In the genomic region with DNA sequence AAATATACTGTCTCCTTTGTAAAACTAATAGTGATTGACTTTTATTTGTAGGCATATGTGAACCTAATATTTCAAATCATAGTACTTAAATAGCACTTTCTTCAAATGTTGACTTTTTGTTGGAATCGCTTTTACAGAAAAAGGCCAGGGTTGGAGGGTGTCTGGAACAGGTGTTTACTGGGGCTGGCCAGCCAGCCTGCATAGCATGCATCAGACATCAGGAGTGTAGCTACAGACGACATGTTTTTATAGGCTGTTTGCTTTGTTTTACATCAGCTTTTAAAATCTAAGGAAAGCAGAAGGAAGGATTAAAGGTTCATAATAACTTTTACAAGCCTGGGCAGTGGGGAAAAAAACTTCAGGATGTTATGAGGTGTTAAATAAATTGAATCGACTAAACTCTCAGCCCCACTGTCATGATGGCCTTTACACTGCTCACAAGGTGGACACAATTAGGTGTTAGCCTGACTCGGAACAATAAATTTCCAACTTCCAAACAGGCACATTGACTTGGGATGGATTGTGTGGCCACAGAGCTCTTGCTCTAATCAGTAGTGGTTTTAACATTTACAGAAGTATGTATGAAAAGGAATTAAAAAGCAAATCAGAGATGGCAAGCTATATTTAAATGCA, we compare ENCODE assay signal across 18 mouse cellular contexts.
DNase-seq lines count a peak whose midpoint lies in the region; ATAC-seq and TF ChIP-seq lines count a peak whose summit lies in the region.
"Had no signal": no experiment of that assay in that cellular context is flagged by ENCODE, and none has a peak within 500 bp of the region (broad histone marks: within the 10 kb centered on the region; RNA-seq: fewer than 3 reads in every experiment).

No protein-coding gene starts in this region.

- no peaks in the 10 kb centered on the region for H3K36me3 ChIP-seq in limb, embryonic 14.5 days (ENCODE audit: control insufficient read depth, insufficient read depth, low read length)
- H3K36me3 ChIP-seq in liver, embryonic 11.5 days (ENCODE audit: control insufficient read depth, insufficient read depth, low read length) = no peaks in the 10 kb centered on the region
- H3K36me3 ChIP-seq: embryonic facial prominence, embryonic 10.5 days; embryonic facial prominence, embryonic 12.5 days; forebrain, embryonic 15.5 days had no signal

- DNase-seq in forelimb bud, embryonic 11.5 days (ENCODE audit: low read depth, low spot score) = peak; percentile 68
- peak; percentile 3 for DNase-seq in large intestine, adult 2 months (ENCODE audit: low read depth, low spot score)
- no peak for DNase-seq in limb, embryonic 14.5 days (ENCODE audit: low spot score)
- no peak for DNase-seq in liver, embryonic 11.5 days (ENCODE audit: low spot score)
- no peak for DNase-seq in adrenal gland, postnatal 10 days
- DNase-seq: adrenal gland, adult 2 months; adrenal gland, postnatal 14 days; adrenal gland, postnatal 36 days; cerebellum, adult 11-12 months; cerebellum, adult 2 months; cerebellum, adult 9-10 months; cerebellum, postnatal 10 days; cerebellum, postnatal 25 days; forebrain, postnatal 0 days had no signal

- no peak overlapping the region for H3K27ac ChIP-seq in limb, embryonic 14.5 days (replicated peaks; ENCODE audit: low read depth, low read length)
- H3K27ac ChIP-seq in liver, embryonic 11.5 days (ENCODE audit: low read depth, low read length) = no peak overlapping the region
- H3K27ac ChIP-seq: embryonic facial prominence, embryonic 10.5 days; embryonic facial prominence, embryonic 12.5 days; forebrain, embryonic 13.5 days; forebrain, embryonic 15.5 days had no signal

- WGBS in large intestine, adult 2 months = 23% methylated on average over 4 of the region's 4 CpGs
- 16% methylated on average over 4 of the region's 4 CpGs for WGBS in limb, embryonic 14.5 days
- 77% methylated on average over 4 of the region's 4 CpGs for WGBS in liver, embryonic 11.5 days

- H3K4me2 ChIP-seq in limb, embryonic 14.5 days (replicated peaks; ENCODE audit: low read depth, low read length, severe bottlenecking) = no peak overlapping the region
- H3K4me2 ChIP-seq in liver, embryonic 11.5 days = no peak overlapping the region
- H3K4me2 ChIP-seq: embryonic facial prominence, embryonic 12.5 days; forebrain, embryonic 13.5 days; forebrain, embryonic 15.5 days had no signal

- no peak overlapping the region for H3K4me3 ChIP-seq in limb, embryonic 14.5 days (replicated peaks; ENCODE audit: low read length)
- no peak overlapping the region for H3K4me3 ChIP-seq in liver, embryonic 11.5 days (ENCODE audit: low read depth, low read length)
- H3K4me3 ChIP-seq: embryonic facial prominence, embryonic 10.5 days; embryonic facial prominence, embryonic 12.5 days; forebrain, embryonic 13.5 days; forebrain, embryonic 15.5 days had no signal

- H3K9me3 ChIP-seq in limb, embryonic 14.5 days (ENCODE audit: control insufficient read depth, low read length) = no peaks in the 10 kb centered on the region
- no peaks in the 10 kb centered on the region for H3K9me3 ChIP-seq in liver, embryonic 11.5 days (ENCODE audit: control insufficient read depth, low read length)
- H3K9me3 ChIP-seq: embryonic facial prominence, embryonic 10.5 days; embryonic facial prominence, embryonic 12.5 days; forebrain, embryonic 13.5 days; forebrain, embryonic 15.5 days had no signal

- no peaks in the 10 kb centered on the region; the same call in 1 of the 2 replicates for H3K4me1 ChIP-seq in limb, embryonic 14.5 days (ENCODE audit: control insufficient read depth, insufficient read depth, low read length)
- no peaks in the 10 kb centered on the region for H3K4me1 ChIP-seq in liver, embryonic 11.5 days (replicated peaks; ENCODE audit: control insufficient read depth, insufficient read depth, low read length)
- H3K4me1 ChIP-seq: embryonic facial prominence, embryonic 12.5 days; forebrain, embryonic 13.5 days; forebrain, embryonic 15.5 days had no signal

- peak; percentile 47; the same call in 1 of the 2 replicates for ATAC-seq in limb, embryonic 14.5 days (ENCODE audit: low FRiP score, low read depth)
- no peak for ATAC-seq in liver, embryonic 11.5 days (replicated peaks; ENCODE audit: low FRiP score)
- ATAC-seq: forebrain, embryonic 13.5 days; forebrain, embryonic 15.5 days; forebrain, postnatal 0 days had no signal

- no peaks in the 10 kb centered on the region for H3K27me3 ChIP-seq in limb, embryonic 14.5 days (ENCODE audit: control insufficient read depth, insufficient read depth, low read length)
- no peaks in the 10 kb centered on the region for H3K27me3 ChIP-seq in liver, embryonic 11.5 days (replicated peaks; ENCODE audit: control insufficient read depth, insufficient read depth, low read length)
- H3K27me3 ChIP-seq: embryonic facial prominence, embryonic 12.5 days; forebrain, embryonic 13.5 days; forebrain, embryonic 15.5 days had no signal

- TF ChIP-seq POLR2A in limb, embryonic 14.5 days (IDR thresholded peaks at IDR 0.05; ENCODE audit: borderline replicate concordance, extremely low read depth, insufficient read depth, insufficient read length) = no peak

- no peak overlapping the region for H3K9ac ChIP-seq in limb, embryonic 14.5 days (ENCODE audit: low read depth, low read length, severe bottlenecking)
- H3K9ac ChIP-seq in liver, embryonic 11.5 days (ENCODE audit: low read depth, low read length) = no peak overlapping the region
- H3K9ac ChIP-seq: embryonic facial prominence, embryonic 12.5 days; forebrain, embryonic 13.5 days; forebrain, embryonic 15.5 days; forebrain, postnatal 0 days had no signal

Comparison
In these comparisons a context has a peak if more than half of its experiments do, and no peak if none do; other contexts are left out.
1. DNase-seq: peak in forelimb bud, embryonic 11.5 days (single experiment) and large intestine, adult 2 months (single experiment); none in limb, embryonic 14.5 days (single experiment), liver, embryonic 11.5 days (single experiment) and adrenal gland, postnatal 10 days (single experiment).